Mouse (Mus musculus) midbrain, embryonic 14.5 days (tissue): Measurements from ENCODE around the gene Cdh19. TPM values are rescaled to one million over a fixed set of nuclear protein-coding genes. Genes with fewer than 3 reads are reported as not detected.

Experiments
- ATAC-seq: fragments of 200-750 bp; cut with Nextera tagmentation; 2 replicates; pipeline ENCODE4 v1.8.0; 2017; ENCODE audit warnings: moderate number of reproducible peaks, moderate library complexity; ENCODE audit not compliant: low FRiP score, low TSS enrichment
- DNase-seq: peaks from one replicate; pipeline ENCODE4 v3.0.0-alpha.2; 2015
- H3K27ac ChIP-seq: fragments of 300-500 bp; sonication (generic); replicated peaks from 2 replicates; pipeline ENCODE4 v1.5.1; 2014; ENCODE audit warnings: mild to moderate bottlenecking, low read depth, low read length, moderate library complexity
- H3K27me3 ChIP-seq: fragments of 300-500 bp; sonication (generic); 2 replicates; pipeline ENCODE4 v1.6.1; 2014; ENCODE audit warnings: low read length, control low read depth, mixed read lengths; ENCODE audit not compliant: control insufficient read depth, insufficient read depth
- H3K36me3 ChIP-seq: fragments of 300-500 bp; sonication (generic); 2 replicates; pipeline ENCODE4 v1.6.1; 2014; ENCODE audit warnings: low read length, control low read depth; ENCODE audit not compliant: control insufficient read depth, insufficient read depth
- H3K4me1 ChIP-seq: fragments of 300-500 bp; sonication (generic); 2 replicates; pipeline ENCODE4 v1.6.1; 2014; ENCODE audit warnings: mild to moderate bottlenecking, antibody characterized with exemption, low read length, control low read depth; ENCODE audit not compliant: control insufficient read depth, insufficient read depth
- H3K4me2 ChIP-seq: fragments of 300-500 bp; sonication (generic); 2 replicates; pipeline ENCODE4 v1.6.1; 2014; ENCODE audit warnings: mild to moderate bottlenecking, low read length, moderate library complexity
- H3K4me3 ChIP-seq: fragments of 300-500 bp; sonication (generic); replicated peaks from 2 replicates; pipeline ENCODE4 v1.5.1; 2014; ENCODE audit warnings: low read depth, low read length
- H3K9ac ChIP-seq: fragments of 300-500 bp; sonication (generic); replicated peaks from 2 replicates; pipeline ENCODE4 v1.6.1; 2014; ENCODE audit warnings: mild to moderate bottlenecking, low read length, moderate library complexity
- H3K9me3 ChIP-seq: fragments of 300-500 bp; sonication (generic); 2 replicates; pipeline ENCODE4 v1.6.1; 2016; ENCODE audit warnings: low read length, control low read depth, mixed read lengths; ENCODE audit not compliant: control insufficient read depth
- WGBS: fragments of 180-500 bp; shearing (Covaris S2); extraction: QIAGEN DNeasy Blood & Tissue Kit; methylation state at CpG from one replicate; pipeline ENCODE4 v1.1.7; 2014; 5-methylcytosine and 5-hydroxymethylcytosine counted together
- polyA plus RNA-seq: library from polyadenylated mRNA; unstranded; fragments of >200 nt; fragmentation: Nextera tagmentation; extraction: Ambion mirVana; gene quantifications from 2 replicates; pipeline ENCODE4 v1.2.1, GENCODE M21; 2014

The Cdh19 gene
- polyA plus RNA-seq, result 0.21 TPM in 1 of 2 replicates, not detected in the other

DNA sequence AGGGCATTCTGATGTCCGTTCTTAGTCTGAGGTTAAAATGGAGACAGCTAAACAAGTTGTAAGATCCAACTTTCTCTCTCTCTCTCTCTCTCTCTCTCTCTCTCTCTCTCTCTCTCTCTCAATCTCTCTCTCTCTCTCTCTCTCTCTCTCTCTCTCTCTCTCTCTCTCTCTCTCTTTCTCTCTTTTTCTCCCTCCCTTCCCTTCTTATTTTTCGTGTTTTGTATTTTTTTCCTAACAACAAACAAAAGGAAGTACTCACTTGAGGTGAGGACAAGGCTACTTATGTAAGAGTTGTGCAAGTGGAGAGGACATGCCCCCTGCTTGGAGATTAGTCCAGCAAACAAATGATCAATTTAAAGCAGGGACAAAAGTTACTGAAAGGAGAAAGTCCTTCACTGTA is at the start of gene Cdh19:
Cdh19 (minus strand) TSS at position 101 of the 400 bp plus-strand sequence.
- Histone ChIP-seq H3K27me3 (no peaks in the 10 kb centered on the region), H3K4me1 (no peaks in the 10 kb centered on the region), H3K4me3 (no peak within 1 kb of the TSS), H3K36me3 (no peaks in the 10 kb centered on the region), H3K4me2 (no peak within 1 kb of the TSS), H3K9ac (no peak within 1 kb of the TSS), H3K27ac (no peak within 1 kb of the TSS), H3K9me3 (no peaks in the 10 kb centered on the region)
- DNase-seq, result no peak
- 29% methylated on average over 2 of the region's 2 CpGs for WGBS
- ATAC-seq, result no peak

DNA sequence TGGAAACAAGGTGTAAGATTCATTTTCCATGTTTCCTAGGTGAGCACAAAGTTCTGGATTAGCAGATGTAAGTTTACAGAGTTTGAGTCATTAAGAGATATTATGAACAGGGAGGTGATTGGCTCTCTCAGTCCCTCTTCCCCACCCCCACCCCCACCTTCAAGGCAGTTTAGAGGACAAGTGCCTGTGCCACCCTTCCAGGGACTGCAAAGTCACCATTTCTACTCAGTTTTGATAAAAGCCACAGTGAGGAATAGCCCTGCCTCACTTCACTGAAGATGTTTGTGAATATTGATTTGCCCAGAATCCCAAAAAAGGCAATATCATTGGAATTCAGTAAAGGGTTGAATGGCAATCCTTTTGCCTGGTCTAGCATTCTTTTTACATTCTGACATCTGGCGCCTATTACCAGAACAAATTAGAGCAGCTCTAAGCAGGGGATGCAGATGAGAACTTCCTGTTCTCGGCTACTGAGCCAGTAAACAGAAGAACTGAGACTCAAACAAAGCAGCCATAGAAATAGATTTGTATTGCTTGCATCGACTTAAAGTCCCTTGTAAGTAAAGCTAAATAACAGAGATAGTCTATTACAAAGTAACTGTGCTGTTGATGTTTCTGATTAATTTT is 43.2 kb upstream of the Cdh19 start:
- DNase-seq, result peak; percentile 2

DNA sequence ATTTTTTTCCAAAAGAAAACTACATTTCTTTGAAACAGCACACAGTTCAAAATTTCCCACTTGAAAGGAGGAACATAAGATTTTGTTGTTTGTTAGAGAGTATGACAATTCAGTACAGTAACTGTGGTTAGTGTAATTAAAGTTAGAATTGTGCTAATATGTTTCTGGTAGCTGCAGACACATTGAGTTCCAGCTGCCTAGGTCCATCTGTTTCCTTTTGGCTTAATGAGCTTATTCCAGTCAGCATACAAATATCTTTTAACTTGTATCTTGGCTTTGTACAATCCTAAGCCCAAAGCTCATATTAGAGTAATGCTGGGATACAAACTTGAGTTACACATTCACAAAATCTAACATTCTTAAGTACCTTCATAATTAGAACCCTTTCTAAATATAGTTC is 40.3 kb upstream of the Cdh19 start:
- no peak for DNase-seq
- H3K36me3 ChIP-seq, result no peaks in the 10 kb centered on the region
- no peak overlapping the region for H3K9ac ChIP-seq
- H3K27ac ChIP-seq, result no peak overlapping the region
- H3K4me3 ChIP-seq, result no peak overlapping the region
- H3K27me3 ChIP-seq, result no peaks in the 10 kb centered on the region
- ATAC-seq, result no peak
- no peaks in the 10 kb centered on the region for H3K9me3 ChIP-seq
- no peak overlapping the region for H3K4me2 ChIP-seq
- H3K4me1 ChIP-seq, result no peaks in the 10 kb centered on the region

More for the DNA sequence above, 43.2 kb upstream of the Cdh19 start:
- Histone ChIP-seq H3K4me3 (no peak overlapping the region), H3K4me1 (no peaks in the 10 kb centered on the region), H3K27me3 (no peaks in the 10 kb centered on the region), H3K27ac (no peak overlapping the region), H3K9ac (no peak overlapping the region), H3K9me3 (no peaks in the 10 kb centered on the region), H3K4me2 (no peak overlapping the region), H3K36me3 (no peaks in the 10 kb centered on the region)
- WGBS, result 32% methylated on average over 3 of the region's 3 CpGs
- ATAC-seq, result no peak

GRCm38 (mm10) chr1:110989824-110990223 is 12.4 kb upstream of the Cdh19 start:
- no peaks in the 10 kb centered on the region for H3K4me1 ChIP-seq
- H3K27me3 ChIP-seq, result no peaks in the 10 kb centered on the region
- H3K36me3 ChIP-seq, result no peaks in the 10 kb centered on the region
- no peak overlapping the region for H3K4me3 ChIP-seq
- H3K4me2 ChIP-seq, result no peak overlapping the region
- H3K9me3 ChIP-seq, result no peaks in the 10 kb centered on the region
- H3K9ac ChIP-seq, result no peak overlapping the region
- DNase-seq (peak; percentile 15), ATAC-seq (no peak)
- H3K27ac ChIP-seq, result no peak overlapping the region

GRCm38 (mm10) chr1:110969201-110969600 is 8.2 kb downstream of the Cdh19 start:
- H3K27me3 ChIP-seq, result no peaks in the 10 kb centered on the region
- H3K27ac ChIP-seq, result no peak overlapping the region
- ATAC-seq, result no peak
- H3K36me3 ChIP-seq, result no peaks in the 10 kb centered on the region
- 95% methylated on average over 2 of the region's 2 CpGs for WGBS
- no peak overlapping the region for H3K9ac ChIP-seq
- no peaks in the 10 kb centered on the region for H3K9me3 ChIP-seq
- H3K4me1 ChIP-seq, result no peaks in the 10 kb centered on the region
- H3K4me3 ChIP-seq, result no peak overlapping the region
- H3K4me2 ChIP-seq, result no peak overlapping the region
- DNase-seq, result no peak

DNA sequence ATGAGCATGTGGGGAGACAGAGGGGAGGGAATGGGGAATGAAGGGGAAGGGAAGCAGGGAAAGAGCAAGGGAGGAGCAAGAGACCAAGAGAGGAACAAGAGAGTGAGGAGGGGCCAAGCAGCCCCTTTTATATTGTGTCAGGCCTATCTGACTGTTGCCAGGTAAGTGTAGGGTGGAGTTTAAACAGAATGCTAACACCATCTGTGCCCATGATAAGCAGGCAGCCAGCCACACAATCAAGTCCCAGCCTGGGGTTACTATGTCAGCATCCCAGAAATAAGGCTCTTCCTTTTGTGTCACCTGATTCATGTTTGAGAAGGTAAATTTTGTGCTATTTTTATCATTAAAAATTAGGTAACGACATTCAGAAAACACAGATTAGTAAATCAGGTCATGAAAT is 67.6 kb downstream of the Cdh19 start:
- Histone ChIP-seq H3K4me1 (no peaks in the 10 kb centered on the region), H3K9me3 (no peaks in the 10 kb centered on the region), H3K9ac (no peak overlapping the region), H3K4me2 (no peak overlapping the region), H3K27ac (no peak overlapping the region), H3K4me3 (no peak overlapping the region), H3K36me3 (no peaks in the 10 kb centered on the region), H3K27me3 (no peaks in the 10 kb centered on the region)
- DNase-seq (no peak), ATAC-seq (no peak)
- WGBS, result 95% methylated on average over 1 of the region's 1 CpGs

GRCm38 (mm10) chr1:110909218-110909617 is 68.2 kb downstream of the Cdh19 start:
- H3K27ac ChIP-seq, result no peak overlapping the region
- no peaks in the 10 kb centered on the region for H3K27me3 ChIP-seq
- ATAC-seq (no peak), DNase-seq (no peak)
- H3K9me3 ChIP-seq, result no peaks in the 10 kb centered on the region
- WGBS, result 86% methylated on average over 1 of the region's 1 CpGs
- H3K9ac ChIP-seq, result no peak overlapping the region
- H3K4me2 ChIP-seq, result no peak overlapping the region
- H3K4me3 ChIP-seq, result no peak overlapping the region
- H3K4me1 ChIP-seq, result no peaks in the 10 kb centered on the region
- H3K36me3 ChIP-seq, result no peaks in the 10 kb centered on the region

DNA sequence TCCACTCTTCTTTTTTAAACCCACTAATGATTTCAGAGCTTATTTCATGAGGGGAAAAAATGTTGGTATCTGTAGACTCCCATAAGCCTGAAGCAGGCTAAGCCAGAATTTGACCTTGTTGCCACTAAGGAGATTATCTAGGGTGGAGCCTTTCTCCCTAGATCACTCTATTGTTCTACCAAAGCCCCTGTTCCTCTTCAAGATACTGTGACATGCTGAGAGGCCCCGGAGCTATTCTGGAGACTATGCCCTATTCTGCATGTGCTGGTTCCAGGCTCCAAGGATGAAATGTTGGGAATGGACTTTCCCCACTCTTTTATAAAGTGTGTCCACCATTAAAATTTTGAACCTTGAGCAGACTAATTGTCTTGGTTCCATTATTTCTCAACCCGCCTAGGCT is 73.1 kb downstream of the Cdh19 start:
- H3K4me2 ChIP-seq, result no peak overlapping the region
- 63% methylated on average over 2 of the region's 2 CpGs for WGBS
- no peaks in the 10 kb centered on the region for H3K9me3 ChIP-seq
- H3K4me3 ChIP-seq, result no peak overlapping the region
- no peak overlapping the region for H3K27ac ChIP-seq
- DNase-seq (no peak), ATAC-seq (no peak)
- H3K27me3 ChIP-seq, result no peaks in the 10 kb centered on the region
- H3K36me3 ChIP-seq, result no peaks in the 10 kb centered on the region
- no peaks in the 10 kb centered on the region for H3K4me1 ChIP-seq
- no peak overlapping the region for H3K9ac ChIP-seq
